Mouse (Mus musculus): ENCODE results near the gene Kctd10.

The Kctd10 gene

GRCm38 (mm10) chr5:114379763-114380162 is 545 bp downstream of the Kctd10 start:
- no peak for DNase-seq (ENCODE audit: low spot score in 2 of 2)

GRCm38 (mm10) chr5:114378936-114379335 is 1.4 kb downstream of the Kctd10 start:
- DNase-seq (ENCODE audit: low spot score in 2 of 2) = no peak

- DNase-seq (ENCODE audit: low spot score in 2 of 2) = no peak
These were observed 2.0 kb downstream of the Kctd10 start for GRCm38 (mm10) chr5:114378177-114378920.

- no peak for DNase-seq (ENCODE audit: low spot score in 2 of 2)
These were observed 5.7 kb downstream of the Kctd10 start for GRCm38 (mm10) chr5:114374409-114375213.

GRCm38 (mm10) chr5:114373581-114373980 is 6.7 kb downstream of the Kctd10 start:
- no peak for DNase-seq (ENCODE audit: low spot score in 2 of 2)

- no peak for DNase-seq (ENCODE audit: low spot score in 2 of 2)
These were observed 7.1 kb downstream of the Kctd10 start for GRCm38 (mm10) chr5:114373174-114373573.

- DNase-seq (ENCODE audit: low spot score in 2 of 2) = no peak
These were observed 7.7 kb downstream of the Kctd10 start for GRCm38 (mm10) chr5:114372565-114372964.

- DNase-seq (ENCODE audit: low spot score in 2 of 2) = no peak
These were observed 8.4 kb downstream of the Kctd10 start for GRCm38 (mm10) chr5:114371731-114372473.

- DNase-seq (ENCODE audit: low spot score in 2 of 2) = no peak
These were observed 9.0 kb downstream of the Kctd10 start for GRCm38 (mm10) chr5:114371331-114371730.

- no peak for DNase-seq (ENCODE audit: low spot score in 2 of 2)
These were observed 9.9 kb downstream of the Kctd10 start for GRCm38 (mm10) chr5:114370371-114370776.

- no peak for DNase-seq (ENCODE audit: low spot score in 2 of 2)
These were observed 10.4 kb downstream of the Kctd10 start for GRCm38 (mm10) chr5:114369921-114370320.

GRCm38 (mm10) chr5:114368803-114369496 is 11.4 kb downstream of the Kctd10 start:
- no peak for DNase-seq (ENCODE audit: low spot score in 2 of 2)

- no peak for DNase-seq (ENCODE audit: low spot score in 2 of 2)
These were observed 12.2 kb downstream of the Kctd10 start for GRCm38 (mm10) chr5:114368121-114368520.

- no peak for DNase-seq (ENCODE audit: low spot score in 2 of 2)
These were observed 15.1 kb downstream of the Kctd10 start for GRCm38 (mm10) chr5:114365043-114365752.

GRCm38 (mm10) chr5:114360968-114361367 is 19.3 kb downstream of the Kctd10 start:
- DNase-seq (ENCODE audit: low spot score in 2 of 2) = no peak

- DNase-seq (ENCODE audit: low spot score in 2 of 2) = no peak
These were observed 20.7 kb downstream of the Kctd10 start for GRCm38 (mm10) chr5:114359586-114359985.

- DNase-seq (ENCODE audit: low spot score in 2 of 2) = peak in 1 of 2 experiments; percentile 43
These were observed 21.5 kb downstream of the Kctd10 start for GRCm38 (mm10) chr5:114358833-114359232.

GRCm38 (mm10) chr5:114356936-114357751 is 23.2 kb downstream of the Kctd10 start:
- peak in 1 of 2 experiments; percentile 38 for DNase-seq (ENCODE audit: low spot score in 2 of 2)

- DNase-seq (ENCODE audit: low spot score in 2 of 2) = peak; percentile 60 to 67
These were observed 23.9 kb downstream of the Kctd10 start for GRCm38 (mm10) chr5:114356250-114356935.

Data from frontal cortex, postnatal 14 days (tissue).